Mouse (Mus musculus) T-helper 17 cell (primary cell): Measurements from ENCODE around the gene Phc2.

Experiments
- in situ Hi-C, 2 experiments: fragments of 300-600 bp; cut with MboI, MseI; formaldehyde crosslinking; loops; 1 replicate in 1 of 2; 2 replicates in 1 of 2; pipeline ENCODE4 v1.15.1; 2025; ENCODE audit warnings: high pct_unique_total_duplicates in 2 of 2

Phc2 gene

GRCm38 (mm10) chr4:128773820-128774219, 119.3 kb downstream of the Phc2 start:
- in situ Hi-C loops: loop anchor here in 1 of 2 experiments (10.0 kb wide), 1 partner anchor 159 kb away; the partner anchor contains the start of genes Tlr12 and Zscan20

GRCm38 (mm10) chr4:128774467-128774866, 120.0 kb downstream of the Phc2 start:
- in situ Hi-C loops: loop anchor here in 1 of 2 experiments (10.0 kb wide), 1 partner anchor 160 kb away; the partner anchor contains the start of genes Tlr12 and Zscan20

- in situ Hi-C loops: loop anchor here in 1 of 2 experiments (5.0 to 10.0 kb wide), 2 partner anchors 64 to 162 kb away; partner anchors contain the start of genes Tlr12 and Zscan20
Measured at GRCm38 (mm10) chr4:128776568-128777289, 122.2 kb downstream of the Phc2 start.

- in situ Hi-C loops: loop anchor here in 1 of 2 experiments (5.0 to 10.0 kb wide), 2 partner anchors 65 to 163 kb away; partner anchors contain the start of genes Tlr12 and Zscan20
Measured at GRCm38 (mm10) chr4:128777593-128777992, 123.1 kb downstream of the Phc2 start.

GRCm38 (mm10) chr4:128782037-128782436, 127.5 kb downstream of the Phc2 start:
- in situ Hi-C loops: no loop called here

GRCm38 (mm10) chr4:128782645-128783044, 128.1 kb downstream of the Phc2 start:
- in situ Hi-C loops: no loop called here

GRCm38 (mm10) chr4:128784950-128785631, 130.6 kb downstream of the Phc2 start:
- in situ Hi-C loops: no loop called here

- in situ Hi-C loops: no loop called here
Measured at GRCm38 (mm10) chr4:128785921-128786654, 131.6 kb downstream of the Phc2 start.

GRCm38 (mm10) chr4:128787023-128787939, 132.8 kb downstream of the Phc2 start:
- in situ Hi-C loops: no loop called here

- in situ Hi-C loops: no loop called here
Measured at GRCm38 (mm10) chr4:128788108-128788507, 133.6 kb downstream of the Phc2 start.

GRCm38 (mm10) chr4:128789646-128790045, 135.1 kb downstream of the Phc2 start:
- in situ Hi-C loops: no loop called here

GRCm38 (mm10) chr4:128793710-128794109, 139.2 kb downstream of the Phc2 start:
- in situ Hi-C loops: no loop called here

GRCm38 (mm10) chr4:128794198-128794597, 139.7 kb downstream of the Phc2 start:
- in situ Hi-C loops: no loop called here

GRCm38 (mm10) chr4:128795596-128795995, 141.1 kb downstream of the Phc2 start:
- in situ Hi-C loops: no loop called here

- in situ Hi-C loops: no loop called here
Measured at GRCm38 (mm10) chr4:128796788-128797187, 142.3 kb downstream of the Phc2 start.

GRCm38 (mm10) chr4:128801675-128802465, 147.4 kb downstream of the Phc2 start:
- in situ Hi-C loops: no loop called here
